Mouse (Mus musculus): ENCODE data around the gene Gm10188. TPM values are rescaled to one million over a fixed set of nuclear protein-coding genes. Genes with fewer than 3 reads are reported as not detected.

The Gm10188 gene
- not detected in 2 replicates for polyA plus RNA-seq (2015; fragmentation: Nextera tagmentation; extraction: Ambion mirVana)

DNA sequence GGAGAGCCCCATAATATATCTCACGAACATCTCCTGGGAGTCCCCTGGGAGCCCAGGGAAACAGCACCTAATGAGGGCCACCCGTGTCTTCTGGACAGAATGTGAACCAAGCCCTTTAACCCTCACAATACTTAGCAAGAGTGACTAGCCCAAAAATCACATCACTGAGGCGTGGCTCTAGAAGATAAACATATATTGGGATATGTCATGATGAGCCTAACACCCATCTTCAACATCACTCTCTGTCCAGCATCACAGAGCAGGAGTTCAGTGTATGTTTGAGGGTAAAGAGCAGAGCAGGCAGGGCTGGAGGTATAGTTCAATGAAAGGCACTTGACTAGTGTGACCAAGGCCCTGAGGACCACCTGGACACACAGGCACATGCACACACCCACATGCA is at the start of gene Gm10188:
TSS of gene Gm10188 (minus strand) at position 101 of the 400 bp plus-strand sequence.
- H3K27me3 ChIP-seq: peaks cover 16% of the 10 kb centered on the region
- 75% methylated on average over 3 of the region's 3 CpGs for WGBS

GRCm38 (mm10) chr1:132277124-132277523 is 47.6 kb upstream of the Gm10188 start:
- Histone ChIP-seq H3K36me3 (no peaks in the 10 kb centered on the region), H3K4me3 (no peak overlapping the region), H3K4me1 (replicated peaks) (no peaks in the 10 kb centered on the region), H3K9ac (no peak overlapping the region), H3K4me2 (no peak overlapping the region), H3K9me3 (replicated peaks) (no peaks in the 10 kb centered on the region), H3K27ac (no peak overlapping the region), H3K27me3 (no peaks in the 10 kb centered on the region)
- ATAC-seq (replicated peaks; ENCODE audit: insufficient number of reproducible peaks, insufficient read depth, low FRiP score, low read depth): no peak
- WGBS: 49% methylated on average over 6 of the region's 6 CpGs

More for the DNA sequence above, at the start of gene Gm10188:
- Histone ChIP-seq H3K27ac (no peak within 1 kb of the TSS), H3K9me3 (replicated peaks) (no peaks in the 10 kb centered on the region), H3K4me1 (replicated peaks) (no peaks in the 10 kb centered on the region), H3K9ac (no peak within 1 kb of the TSS), H3K36me3 (no peaks in the 10 kb centered on the region), H3K4me3 (no peak within 1 kb of the TSS), H3K4me2 (no peak within 1 kb of the TSS)
- no peak for ATAC-seq (replicated peaks; ENCODE audit: insufficient number of reproducible peaks, insufficient read depth, low FRiP score, low read depth)

- 69% methylated on average over 3 of the region's 3 CpGs for WGBS
- no peaks in the 10 kb centered on the region for H3K4me1 ChIP-seq (replicated peaks)
- no peak overlapping the region for H3K27ac ChIP-seq
- no peaks in the 10 kb centered on the region for H3K27me3 ChIP-seq
- no peak overlapping the region for H3K4me3 ChIP-seq
- no peak for ATAC-seq (replicated peaks; ENCODE audit: insufficient number of reproducible peaks, insufficient read depth, low FRiP score, low read depth)
- no peak overlapping the region for H3K4me2 ChIP-seq
- no peaks in the 10 kb centered on the region for H3K9me3 ChIP-seq (replicated peaks)
- no peak overlapping the region for H3K9ac ChIP-seq
- no peaks in the 10 kb centered on the region for H3K36me3 ChIP-seq
Measured at GRCm38 (mm10) chr1:132276694-132277093, 47.1 kb upstream of the Gm10188 start.

DNA sequence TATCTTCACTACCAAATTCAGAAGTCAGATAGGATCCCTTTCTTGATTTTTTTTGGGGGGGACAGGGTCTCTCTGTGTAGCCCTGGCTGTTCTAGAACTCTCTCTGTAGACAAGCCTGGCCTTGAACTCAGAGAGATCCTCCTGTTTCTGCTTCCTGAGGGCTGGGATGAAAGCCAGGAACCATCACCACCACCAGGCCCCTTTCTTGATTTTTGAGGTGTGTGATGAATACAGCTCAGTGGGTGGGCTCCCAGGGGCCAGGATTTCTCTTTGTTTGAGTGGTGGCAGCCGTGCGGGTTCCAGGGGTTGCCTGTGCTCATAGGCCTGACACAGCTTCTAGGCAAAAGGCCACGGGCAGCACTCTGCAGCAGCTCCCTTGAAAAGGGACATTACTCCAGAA is 41.7 kb upstream of the Gm10188 start:
- no peak overlapping the region for H3K27ac ChIP-seq
- 76% methylated on average over 3 of the region's 3 CpGs for WGBS
- H3K9me3 ChIP-seq (replicated peaks): no peaks in the 10 kb centered on the region

DNA sequence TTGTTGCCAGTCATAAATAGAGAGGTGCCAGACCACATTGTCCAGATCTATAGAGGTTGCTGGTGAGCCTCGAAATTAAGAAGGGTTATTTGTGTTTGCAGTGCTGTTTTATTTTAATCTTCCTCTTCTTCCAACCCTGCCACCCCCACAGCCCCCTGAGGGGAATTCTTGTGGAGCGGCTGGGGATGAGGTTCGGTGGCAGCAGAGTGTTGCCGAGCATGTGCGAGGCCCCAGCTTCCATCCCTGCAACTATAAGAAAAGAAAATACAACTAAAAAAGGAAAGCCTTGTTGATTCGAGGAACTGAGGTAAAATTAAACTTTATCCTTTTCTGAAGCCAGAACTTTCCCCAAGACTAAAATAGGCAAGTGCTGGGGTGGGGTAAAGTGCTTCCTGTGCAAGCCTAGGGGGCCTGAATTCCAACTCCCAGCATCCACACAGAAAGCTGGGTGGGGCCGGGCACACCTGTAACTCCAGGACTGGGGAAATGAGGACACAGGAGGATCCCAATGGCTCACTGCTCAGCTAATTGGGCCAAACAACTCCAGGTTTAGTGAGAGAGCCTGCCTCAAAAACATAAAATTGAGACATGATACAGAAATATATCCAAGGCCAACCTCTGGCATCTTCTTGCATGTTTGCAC is 39.0 kb upstream of the Gm10188 start:
- Histone ChIP-seq H3K27ac (no peak overlapping the region), H3K9ac (no peak overlapping the region), H3K4me1 (replicated peaks) (peaks cover 13% of the 10 kb centered on the region; the same call in 1 of the 2 replicates), H3K9me3 (replicated peaks) (no peaks in the 10 kb centered on the region), H3K4me3 (no peak overlapping the region), H3K4me2 (no peak overlapping the region), H3K27me3 (no peaks in the 10 kb centered on the region), H3K36me3 (no peaks in the 10 kb centered on the region)
- no peak for ATAC-seq (replicated peaks; ENCODE audit: insufficient number of reproducible peaks, insufficient read depth, low FRiP score, low read depth)
- WGBS: 66% methylated on average over 7 of the region's 7 CpGs

More for the DNA sequence above, 41.7 kb upstream of the Gm10188 start:
- Histone ChIP-seq H3K4me3 (no peak overlapping the region), H3K36me3 (no peaks in the 10 kb centered on the region), H3K27me3 (no peaks in the 10 kb centered on the region), H3K9ac (no peak overlapping the region), H3K4me1 (replicated peaks) (peaks cover 13% of the 10 kb centered on the region; the same call in 1 of the 2 replicates), H3K4me2 (no peak overlapping the region)
- no peak for ATAC-seq (replicated peaks; ENCODE audit: insufficient number of reproducible peaks, insufficient read depth, low FRiP score, low read depth)

DNA sequence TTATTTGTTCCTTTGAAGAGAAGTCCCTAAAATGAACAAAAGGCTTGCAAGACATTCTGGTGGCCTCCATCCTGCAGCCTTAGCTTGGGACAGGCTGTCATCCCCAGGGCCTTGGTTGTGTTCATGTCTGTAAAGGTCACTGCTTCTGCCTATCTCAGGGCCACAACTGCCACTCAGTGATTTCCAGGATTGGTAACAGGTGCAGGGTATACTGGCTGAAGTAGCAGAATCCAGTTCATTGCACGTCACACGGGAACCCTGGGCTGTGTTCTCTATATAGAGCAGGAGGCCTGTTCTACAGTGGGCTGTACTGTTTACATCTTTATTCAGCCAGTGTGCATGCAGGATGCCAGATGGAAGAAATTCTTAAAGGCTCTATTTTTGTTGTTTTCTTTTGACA is 38.4 kb upstream of the Gm10188 start:
- Histone ChIP-seq H3K27ac (no peak overlapping the region), H3K4me3 (no peak overlapping the region)
- 58% methylated on average over 2 of the region's 2 CpGs for WGBS

DNA sequence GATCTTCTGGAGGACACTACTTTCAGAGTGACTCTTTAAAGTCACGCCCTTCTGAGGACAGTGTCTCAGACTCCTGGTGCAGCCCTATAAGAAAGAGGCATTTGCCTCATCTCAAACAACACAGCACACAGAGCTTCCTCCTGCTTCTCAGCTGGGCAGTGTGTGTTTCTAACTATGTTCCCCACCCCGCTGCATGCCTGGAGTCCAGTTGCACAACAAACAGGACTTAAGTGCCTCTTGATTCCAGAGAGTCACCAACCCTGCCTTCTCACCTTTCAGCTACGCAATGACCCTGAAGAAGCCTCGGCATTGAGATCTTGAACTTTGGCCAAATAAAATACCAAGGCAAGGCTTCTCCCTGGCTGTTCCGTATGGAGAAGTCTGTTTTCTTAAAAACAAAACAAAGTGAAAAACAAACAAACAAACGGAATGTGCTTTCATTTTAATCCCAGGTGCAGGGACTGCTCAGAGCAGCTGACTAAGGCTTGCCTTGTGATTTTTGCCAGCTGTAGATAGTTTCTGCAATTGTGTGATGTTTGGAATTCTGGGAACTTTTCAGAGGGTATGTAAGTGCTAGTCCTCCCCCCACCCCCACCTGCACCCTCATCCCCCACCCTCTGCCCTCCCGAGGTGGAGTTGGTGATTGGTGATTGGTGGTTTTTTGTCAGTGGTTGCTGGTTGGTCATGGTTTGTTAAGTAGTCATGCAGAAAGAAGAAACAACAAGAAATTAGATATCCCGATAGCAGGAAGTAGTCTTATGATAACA is 37.4 kb upstream of the Gm10188 start:
- H3K9ac ChIP-seq: no peak overlapping the region
- peaks cover 13% of the 10 kb centered on the region; the same call in 1 of the 2 replicates for H3K4me1 ChIP-seq (replicated peaks)
- no peak for ATAC-seq (replicated peaks; ENCODE audit: insufficient number of reproducible peaks, insufficient read depth, low FRiP score, low read depth)
- no peak overlapping the region for H3K4me3 ChIP-seq
- H3K27ac ChIP-seq: peak overlapping the region; percentile 25; the same call in 1 of the 2 replicates
- H3K27me3 ChIP-seq: no peaks in the 10 kb centered on the region
- 30% methylated on average over 8 of the region's 8 CpGs for WGBS
- no peaks in the 10 kb centered on the region for H3K36me3 ChIP-seq
- H3K9me3 ChIP-seq (replicated peaks): no peaks in the 10 kb centered on the region
- 0 out of 2 replicates have a peak overlapping the region, but pooled peaks have one; percentile 6 for H3K4me2 ChIP-seq

More for the DNA sequence above, 38.4 kb upstream of the Gm10188 start:
- no peak for ATAC-seq (replicated peaks; ENCODE audit: insufficient number of reproducible peaks, insufficient read depth, low FRiP score, low read depth)
- Histone ChIP-seq H3K4me1 (replicated peaks) (peaks cover 13% of the 10 kb centered on the region; the same call in 1 of the 2 replicates), H3K9ac (no peak overlapping the region), H3K9me3 (replicated peaks) (no peaks in the 10 kb centered on the region), H3K36me3 (no peaks in the 10 kb centered on the region), H3K4me2 (no peak overlapping the region), H3K27me3 (no peaks in the 10 kb centered on the region)

- no peak overlapping the region for H3K4me3 ChIP-seq
- peaks cover 13% of the 10 kb centered on the region; the same call in 1 of the 2 replicates for H3K4me1 ChIP-seq (replicated peaks)
- 88% methylated on average over 10 of the region's 10 CpGs for WGBS
- no peak overlapping the region for H3K27ac ChIP-seq
- no peak for ATAC-seq (replicated peaks; ENCODE audit: insufficient number of reproducible peaks, insufficient read depth, low FRiP score, low read depth)
- no peak overlapping the region for H3K9ac ChIP-seq
- no peaks in the 10 kb centered on the region for H3K36me3 ChIP-seq
- H3K9me3 ChIP-seq (replicated peaks): no peaks in the 10 kb centered on the region
- no peaks in the 10 kb centered on the region for H3K27me3 ChIP-seq
- H3K4me2 ChIP-seq: no peak overlapping the region
Measured at GRCm38 (mm10) chr1:132265936-132266335, 36.4 kb upstream of the Gm10188 start.

DNA sequence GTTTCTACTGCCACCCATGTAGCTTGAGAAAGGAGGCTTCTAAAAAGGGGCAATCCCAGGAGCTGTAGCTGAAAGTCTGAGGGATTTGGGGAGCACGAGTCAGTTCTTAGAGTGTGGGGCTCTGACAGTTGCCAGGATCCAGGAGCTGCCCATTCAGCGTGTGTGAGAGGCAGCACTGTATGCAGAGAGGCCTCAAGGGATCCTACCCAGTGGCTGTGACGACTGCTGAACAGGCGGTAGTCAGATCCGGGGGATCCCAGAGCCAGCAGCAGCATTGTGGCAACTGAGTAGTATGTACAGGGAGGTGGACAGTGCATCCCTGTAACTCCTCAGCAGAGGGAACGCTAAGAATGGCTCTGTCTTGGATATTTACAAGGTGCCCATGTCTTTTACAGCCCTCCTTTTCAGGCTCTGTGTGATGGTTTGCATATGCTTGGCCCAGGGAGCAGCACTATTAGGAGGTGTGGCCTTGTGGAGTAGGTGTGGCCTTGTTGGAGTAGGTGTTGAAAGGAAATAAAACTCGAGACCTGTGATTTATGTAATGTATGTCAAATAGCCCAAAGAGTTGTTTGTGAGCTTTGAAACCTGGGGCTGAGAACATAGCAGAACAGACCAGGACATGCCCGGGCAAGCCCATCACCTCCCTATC is 35.8 kb upstream of the Gm10188 start:
- H3K9ac ChIP-seq: no peak overlapping the region
- no peak overlapping the region for H3K27ac ChIP-seq
- H3K9me3 ChIP-seq (replicated peaks): no peaks in the 10 kb centered on the region
- H3K4me2 ChIP-seq: no peak overlapping the region
- no peaks in the 10 kb centered on the region for H3K36me3 ChIP-seq
- H3K4me3 ChIP-seq: no peak overlapping the region
- H3K27me3 ChIP-seq: no peaks in the 10 kb centered on the region
- WGBS: 67% methylated on average over 8 of the region's 8 CpGs
- no peak for ATAC-seq (replicated peaks; ENCODE audit: insufficient number of reproducible peaks, insufficient read depth, low FRiP score, low read depth)
- peaks cover 13% of the 10 kb centered on the region; the same call in 1 of the 2 replicates for H3K4me1 ChIP-seq (replicated peaks)

DNA sequence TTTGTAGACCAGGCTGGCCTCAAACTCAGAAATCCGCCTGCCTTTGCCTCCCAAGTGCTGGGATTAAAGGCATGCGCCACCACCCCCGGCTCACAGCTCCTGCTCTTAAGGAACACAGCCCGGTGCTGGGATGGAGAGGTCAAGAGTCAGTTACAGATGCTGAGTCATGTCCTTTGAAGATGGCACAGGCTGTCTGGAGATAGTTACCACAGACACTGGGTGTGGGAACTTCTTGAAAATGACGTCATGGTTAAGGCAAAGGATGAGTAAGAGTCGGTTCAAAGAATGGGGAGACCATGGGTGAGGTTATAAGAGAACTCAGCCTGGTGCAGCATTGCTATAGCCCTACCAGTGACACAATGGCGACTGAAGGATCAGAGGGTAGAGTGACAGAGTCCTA is 35.0 kb upstream of the Gm10188 start:
- no peak for ATAC-seq (replicated peaks; ENCODE audit: insufficient number of reproducible peaks, insufficient read depth, low FRiP score, low read depth)
- Histone ChIP-seq H3K9me3 (replicated peaks) (no peaks in the 10 kb centered on the region), H3K4me2 (no peak overlapping the region), H3K27me3 (no peaks in the 10 kb centered on the region), H3K9ac (no peak overlapping the region), H3K4me1 (replicated peaks) (peaks cover 13% of the 10 kb centered on the region; the same call in 1 of the 2 replicates), H3K4me3 (no peak overlapping the region), H3K27ac (no peak overlapping the region), H3K36me3 (no peaks in the 10 kb centered on the region)
- WGBS: 53% methylated on average over 7 of the region's 7 CpGs

DNA sequence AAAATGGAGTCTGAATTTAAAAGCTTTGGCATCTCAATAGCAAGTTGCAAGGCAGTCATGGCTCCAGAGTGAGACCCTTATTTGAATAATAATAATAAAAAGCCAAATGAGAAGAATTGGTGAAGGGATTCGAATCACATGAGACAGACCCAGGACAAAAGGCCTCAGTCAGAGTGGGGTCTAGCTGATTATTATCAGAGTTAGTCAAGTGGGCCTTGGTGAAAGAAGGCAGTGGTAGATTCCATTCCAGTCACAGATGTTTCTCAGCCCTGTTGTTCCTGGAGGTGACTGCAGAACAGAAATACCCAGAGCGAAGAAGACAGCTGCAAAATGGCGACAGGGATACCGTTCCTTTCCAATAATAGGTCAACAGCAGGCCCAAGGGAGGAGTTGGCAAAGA is 34.1 kb upstream of the Gm10188 start:
- Histone ChIP-seq H3K9ac (no peak overlapping the region), H3K4me1 (replicated peaks) (peaks cover 11% of the 10 kb centered on the region; the same call in 1 of the 2 replicates), H3K4me2 (no peak overlapping the region), H3K27me3 (no peaks in the 10 kb centered on the region), H3K9me3 (replicated peaks) (no peaks in the 10 kb centered on the region; the same call in 1 of the 2 replicates), H3K27ac (no peak overlapping the region), H3K4me3 (no peak overlapping the region), H3K36me3 (no peaks in the 10 kb centered on the region)
- 86% methylated on average over 4 of the region's 4 CpGs for WGBS
- ATAC-seq (replicated peaks; ENCODE audit: insufficient number of reproducible peaks, insufficient read depth, low FRiP score, low read depth): no peak
